Mouse (Mus musculus): ENCODE measurements around the gene Krt7.

DNA sequence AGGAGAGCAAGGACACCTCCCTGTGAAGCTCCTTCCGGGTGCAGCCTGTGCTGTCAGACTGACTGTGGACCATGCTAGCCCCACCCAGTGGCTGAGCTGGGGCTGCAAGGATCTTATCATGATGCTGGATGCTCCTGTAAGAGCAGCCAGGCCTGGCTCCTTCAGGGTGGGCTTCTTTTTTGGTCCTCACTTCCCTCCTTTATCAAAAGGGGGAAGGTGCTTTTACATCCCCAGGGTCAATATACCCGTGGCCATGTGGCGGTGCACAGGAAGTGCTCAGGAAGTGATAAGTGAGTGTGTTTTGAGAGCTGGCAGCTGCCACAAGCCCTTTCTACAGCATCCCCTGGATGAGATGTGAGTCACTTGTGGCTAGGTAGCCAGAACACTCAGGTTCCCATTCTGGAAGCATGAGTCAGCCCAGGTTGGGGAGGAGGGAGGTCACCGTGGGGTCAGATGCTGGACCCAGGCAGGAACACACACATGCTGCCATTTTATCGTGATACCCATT is 22.8 kb upstream of the Krt7 start:
- TF ChIP-seq EP300 (IDR thresholded peaks at IDR 0.05; ENCODE audit: insufficient read depth, low read depth, low read length), result no peak
- no peak for TF ChIP-seq POLR2A (IDR thresholded peaks at IDR 0.05; ENCODE audit: insufficient read depth, low read length)

Data from ES-Bruce4 (cell line).